Mouse (Mus musculus) limb, embryonic 14.5 days (tissue): Measurements from ENCODE around the gene Sobp. TPM values are rescaled to one million over a fixed set of nuclear protein-coding genes. Genes with fewer than 3 reads are reported as not detected.

Experiments
- ATAC-seq: fragments of 200-750 bp; cut with Nextera tagmentation; 2 replicates; pipeline ENCODE4 v1.8.0; 2017; ENCODE audit warnings: low read depth, moderate number of reproducible peaks, moderate TSS enrichment; ENCODE audit not compliant: low FRiP score
- DNase-seq: peaks from one replicate; pipeline ENCODE4 v3.0.0-alpha.2; 2015; ENCODE audit warnings: low spot score
- H3K27ac ChIP-seq: fragments of 300-500 bp; sonication (generic); replicated peaks from 2 replicates; pipeline ENCODE4 v1.5.1; 2014; ENCODE audit warnings: low read depth, mild to moderate bottlenecking, low read length, moderate library complexity, mixed read lengths
- H3K27me3 ChIP-seq: fragments of 300-500 bp; sonication (generic); 2 replicates; pipeline ENCODE4 v1.6.1; 2014; ENCODE audit warnings: low read length, mixed read lengths; ENCODE audit not compliant: control insufficient read depth, insufficient read depth
- H3K36me3 ChIP-seq: fragments of 300-500 bp; sonication (generic); 2 replicates; pipeline ENCODE4 v1.6.1; 2014; ENCODE audit warnings: mild to moderate bottlenecking, low read length, moderate library complexity, mixed read lengths; ENCODE audit not compliant: control insufficient read depth, insufficient read depth
- H3K4me1 ChIP-seq: fragments of 300-500 bp; sonication (generic); 2 replicates; pipeline ENCODE4 v1.6.1; 2014; ENCODE audit warnings: antibody characterized with exemption, low read length, mixed read lengths; ENCODE audit not compliant: control insufficient read depth, insufficient read depth
- H3K4me2 ChIP-seq: fragments of 300-500 bp; sonication (generic); replicated peaks from 2 replicates; pipeline ENCODE4 v1.6.1; 2014; ENCODE audit warnings: low read depth, mild to moderate bottlenecking, low read length, moderate library complexity; ENCODE audit not compliant: severe bottlenecking
- H3K4me3 ChIP-seq: fragments of 300-500 bp; sonication (generic); replicated peaks from 2 replicates; pipeline ENCODE4 v1.5.1; 2014; ENCODE audit warnings: low read length
- H3K9ac ChIP-seq: fragments of 300-500 bp; sonication (generic); 2 replicates; pipeline ENCODE4 v1.6.1; 2014; ENCODE audit warnings: mild to moderate bottlenecking, low read depth, low read length, moderate library complexity; ENCODE audit not compliant: severe bottlenecking
- H3K9me3 ChIP-seq: fragments of 300-500 bp; sonication (generic); 2 replicates; pipeline ENCODE4 v1.6.1; 2016; ENCODE audit warnings: low read length; ENCODE audit not compliant: control insufficient read depth
- POLR2A ChIP-seq: fragments of 200-500 bp; IDR thresholded peaks from 2 replicates; pipeline ENCODE4 v1.8.0; 2012; ENCODE audit warnings: inconsistent platforms, mild to moderate bottlenecking, moderate library complexity, borderline replicate concordance; ENCODE audit not compliant: insufficient read depth, insufficient read length; ENCODE audit errors: extremely low read depth
- WGBS: fragments of 180-500 bp; shearing (Covaris S2); extraction: QIAGEN DNeasy Blood & Tissue Kit; methylation state at CpG from one replicate; pipeline ENCODE4 v1.1.7; 2014; 5-methylcytosine and 5-hydroxymethylcytosine counted together
- polyA plus RNA-seq, 2 experiments: library from polyadenylated mRNA; depleted of rRNA in 1 of 2; stranded (reverse) in 1 of 2; unstranded in 1 of 2; fragments of >200 nt; fragmentation: Nextera tagmentation in 1 of 2; extraction: Ambion mirVana in 1 of 2; gene quantifications; 2 replicates each; pipeline versions ENCODE4 v1.2.1 to v1.2.3; 2012 to 2014

The Sobp gene
- polyA plus RNA-seq (2012; rRNA removed) = 6.2 and 7.6 TPM in 2 replicates
- 4.9 TPM in 2 replicates for polyA plus RNA-seq (2014; fragmentation: Nextera tagmentation; extraction: Ambion mirVana)

GRCm38 (mm10) chr10:43174326-43175155 lies at the start of gene Sobp, which contains the start of gene 9030612E09Rik:
Sobp (minus strand) TSS chr10:43174530.
9030612E09Rik (plus strand) TSS chr10:43174704.
- H3K4me3 ChIP-seq = peak within 1 kb of the TSS; percentile 83
- WGBS = 0% methylated on average over 39 of the region's 91 CpGs
- ATAC-seq (peak; percentile 80), DNase-seq (peak; percentile 90)
- H3K27ac ChIP-seq = peak within 1 kb of the TSS; percentile 86
- H3K4me1 ChIP-seq = peaks cover 19% of the 10 kb centered on the region
- H3K27me3 ChIP-seq = 0 out of 2 replicates have a peak, but pooled peaks cover 20% of the 10 kb centered on the region
- H3K4me2 ChIP-seq = peak within 1 kb of the TSS; percentile 71
- no peaks in the 10 kb centered on the region for H3K9me3 ChIP-seq
- peak within 1 kb of the TSS; percentile 79 for H3K9ac ChIP-seq
- no peaks in the 10 kb centered on the region for H3K36me3 ChIP-seq
- TF ChIP-seq POLR2A = no peak

- Histone ChIP-seq H3K9ac (no peak overlapping the region), H3K4me1 (peaks cover 7% of the 10 kb centered on the region), H3K9me3 (no peaks in the 10 kb centered on the region), H3K36me3 (no peaks in the 10 kb centered on the region), H3K4me2 (no peak overlapping the region), H3K4me3 (no peak overlapping the region), H3K27ac (no peak overlapping the region), H3K27me3 (no peaks in the 10 kb centered on the region)
- DNase-seq (no peak), ATAC-seq (no peak)
- no peak for TF ChIP-seq POLR2A
- 89% methylated on average over 2 of the region's 2 CpGs for WGBS
Measured at GRCm38 (mm10) chr10:43223391-43223790, 49.1 kb upstream of the Sobp start.

GRCm38 (mm10) chr10:43221659-43222058 lies 47.3 kb upstream of the Sobp start:
- WGBS = 0% methylated on average over 25 of the region's 25 CpGs
- no peak for TF ChIP-seq POLR2A
- ATAC-seq (peak; percentile 28), DNase-seq (no peak)
- Histone ChIP-seq H3K9ac (peak overlapping the region; percentile 81), H3K4me2 (peak overlapping the region; percentile 83), H3K9me3 (no peaks in the 10 kb centered on the region), H3K27me3 (no peaks in the 10 kb centered on the region), H3K27ac (peak overlapping the region; percentile 85), H3K4me1 (peaks cover 7% of the 10 kb centered on the region), H3K4me3 (peak overlapping the region; percentile 63), H3K36me3 (no peaks in the 10 kb centered on the region)

- Histone ChIP-seq H3K27me3 (no peaks in the 10 kb centered on the region), H3K4me2 (peak within 1 kb of the TSS; percentile 83), H3K4me3 (peak within 1 kb of the TSS; percentile 63), H3K36me3 (no peaks in the 10 kb centered on the region), H3K9ac (peak within 1 kb of the TSS; percentile 81), H3K4me1 (peaks cover 7% of the 10 kb centered on the region), H3K27ac (peak within 1 kb of the TSS; percentile 85), H3K9me3 (no peaks in the 10 kb centered on the region)
- DNase-seq (peak; percentile 97), ATAC-seq (peak; percentile 97)
- WGBS = 1% methylated on average over 47 of the region's 50 CpGs
- TF ChIP-seq POLR2A = 0 out of 2 replicates have a peak, but pooled peaks have one; percentile 95
Measured at GRCm38 (mm10) chr10:43220910-43221625, 46.7 kb upstream of the Sobp start, which contains the start of gene Pdss2. Pdss2 (plus strand) TSS chr10:43221486.

- peak overlapping the region; percentile 63 for H3K4me3 ChIP-seq
- H3K4me2 ChIP-seq = peak overlapping the region; percentile 62
- 17% methylated on average over 7 of the region's 7 CpGs for WGBS
- ATAC-seq (no peak), DNase-seq (peak; percentile 25)
- no peaks in the 10 kb centered on the region for H3K36me3 ChIP-seq
- H3K27me3 ChIP-seq = no peaks in the 10 kb centered on the region
- H3K27ac ChIP-seq = peak overlapping the region; percentile 85
- TF ChIP-seq POLR2A = no peak
- H3K9me3 ChIP-seq = no peaks in the 10 kb centered on the region
- peaks cover 7% of the 10 kb centered on the region for H3K4me1 ChIP-seq
- peak overlapping the region; percentile 81 for H3K9ac ChIP-seq
Measured at GRCm38 (mm10) chr10:43220479-43220878, 46.1 kb upstream of the Sobp start.
